Mouse (Mus musculus) neural tube, embryonic 13.5 days (tissue): ENCODE data around the gene Cacna2d4. TPM values are rescaled to one million over a fixed set of nuclear protein-coding genes. Genes with fewer than 3 reads are reported as not detected.
A peak's percentile ranks its signal among the peaks of the same experiment; 100 is the strongest.

Source experiments
- ATAC-seq: fragments of 200-750 bp; cut with Nextera tagmentation; 2 replicates; pipeline ENCODE4 v1.8.0; 2017; ENCODE audit warnings: low read depth, mild to moderate bottlenecking, moderate TSS enrichment, moderate library complexity
- H3K27ac ChIP-seq: fragments of 300-500 bp; sonication (generic); replicated peaks from 2 replicates; pipeline ENCODE4 v1.5.1; 2015; ENCODE audit warnings: moderate library complexity, mild to moderate bottlenecking, inconsistent platforms
- H3K27me3 ChIP-seq: fragments of 300-500 bp; sonication (generic); 2 replicates; pipeline ENCODE4 v1.6.1; 2015; ENCODE audit warnings: mild to moderate bottlenecking, inconsistent platforms
- H3K36me3 ChIP-seq: fragments of 300-500 bp; sonication (generic); 2 replicates; pipeline ENCODE4 v1.6.1; 2015; ENCODE audit warnings: mild to moderate bottlenecking, inconsistent platforms
- H3K4me1 ChIP-seq: fragments of 300-500 bp; sonication (generic); replicated peaks from 2 replicates; pipeline ENCODE4 v1.6.1; 2015; ENCODE audit warnings: inconsistent platforms
- H3K4me2 ChIP-seq: fragments of 300-500 bp; sonication (generic); 2 replicates; pipeline ENCODE4 v1.6.1; 2015; ENCODE audit warnings: inconsistent platforms, mild to moderate bottlenecking, moderate library complexity
- H3K4me3 ChIP-seq: fragments of 300-500 bp; sonication (generic); 2 replicates; pipeline ENCODE4 v1.5.1; 2015; ENCODE audit warnings: mild to moderate bottlenecking, inconsistent platforms
- H3K9ac ChIP-seq: fragments of 300-500 bp; sonication (generic); 2 replicates; pipeline ENCODE4 v1.6.1; 2015; ENCODE audit warnings: moderate library complexity, mild to moderate bottlenecking, inconsistent platforms
- H3K9me3 ChIP-seq: fragments of 300-500 bp; sonication (generic); 2 replicates; pipeline ENCODE4 v1.6.1; 2016; ENCODE audit warnings: inconsistent platforms
- WGBS: fragments of 180-500 bp; shearing (Covaris S2); methylation state at CpG from one replicate; pipeline ENCODE4 v1.1.7; 2015; 5-methylcytosine and 5-hydroxymethylcytosine counted together
- polyA plus RNA-seq: library from polyadenylated mRNA; unstranded; fragments of >200 nt; fragmentation: Nextera tagmentation; extraction: Ambion mirVana; gene quantifications from 2 replicates; pipeline ENCODE4 v1.2.1, GENCODE M21; 2015

Cacna2d4 gene
- polyA plus RNA-seq, 1 experiment from 2014 or later = 0.17 TPM

DNA sequence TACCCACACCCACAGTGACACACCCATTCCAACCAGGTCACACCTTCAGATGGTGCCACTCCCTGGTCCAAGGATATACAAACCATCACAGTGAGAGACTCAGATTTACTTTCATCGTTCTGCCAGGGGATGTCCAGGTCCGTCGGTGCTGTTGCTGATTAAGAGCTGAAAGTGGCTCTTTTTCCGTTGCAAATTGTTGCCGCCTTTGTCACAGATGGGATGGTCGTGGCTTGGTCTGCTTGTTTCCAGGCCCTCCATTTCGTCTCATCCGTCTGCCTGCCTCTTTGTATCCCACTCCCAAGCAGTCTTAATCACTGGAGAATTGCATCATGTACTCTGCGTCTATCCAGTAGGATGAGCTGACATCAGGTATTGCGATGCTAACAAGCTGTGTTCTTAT lies 13.4 kb downstream of the Cacna2d4 start:
- Histone ChIP-seq H3K27ac (no peak overlapping the region), H3K4me3 (no peak overlapping the region), H3K4me1 (no peaks in the 10 kb centered on the region), H3K4me2 (no peak overlapping the region), H3K9me3 (peaks cover 8% of the 10 kb centered on the region; the same call in 1 of the 2 replicates), H3K9ac (no peak overlapping the region), H3K36me3 (no peaks in the 10 kb centered on the region), H3K27me3 (no peaks in the 10 kb centered on the region)
- no peak for ATAC-seq
- WGBS = 89% methylated on average over 10 of the region's 10 CpGs

- H3K36me3 ChIP-seq = no peaks in the 10 kb centered on the region
- 83% methylated on average over 4 of the region's 4 CpGs for WGBS
- no peak overlapping the region for H3K4me2 ChIP-seq
- H3K9me3 ChIP-seq = 0 out of 2 replicates have a peak, but pooled peaks cover 3% of the 10 kb centered on the region
- H3K27ac ChIP-seq = no peak overlapping the region
- no peak overlapping the region for H3K4me3 ChIP-seq
- H3K27me3 ChIP-seq = no peaks in the 10 kb centered on the region
- no peak overlapping the region for H3K9ac ChIP-seq
- ATAC-seq = no peak
- no peaks in the 10 kb centered on the region for H3K4me1 ChIP-seq
These were observed 15.4 kb downstream of the Cacna2d4 start for GRCm38 (mm10) chr6:119251704-119252103.

GRCm38 (mm10) chr6:119276713-119277112 lies 40.4 kb downstream of the Cacna2d4 start:
- Histone ChIP-seq H3K9me3 (no peaks in the 10 kb centered on the region), H3K27me3 (no peaks in the 10 kb centered on the region), H3K27ac (no peak overlapping the region; the same call in 1 of the 2 replicates), H3K4me2 (no peak overlapping the region), H3K4me3 (no peak overlapping the region), H3K9ac (no peak overlapping the region), H3K36me3 (no peaks in the 10 kb centered on the region), H3K4me1 (peaks cover 30% of the 10 kb centered on the region)
- no peak for ATAC-seq
- WGBS = 82% methylated on average over 2 of the region's 2 CpGs

GRCm38 (mm10) chr6:119280761-119281160 lies 44.4 kb downstream of the Cacna2d4 start:
- Histone ChIP-seq H3K27me3 (no peaks in the 10 kb centered on the region), H3K4me1 (peaks cover 30% of the 10 kb centered on the region), H3K27ac (no peak overlapping the region), H3K9me3 (0 out of 2 replicates have a peak, but pooled peaks cover 12% of the 10 kb centered on the region), H3K36me3 (no peaks in the 10 kb centered on the region), H3K9ac (no peak overlapping the region), H3K4me2 (no peak overlapping the region), H3K4me3 (no peak overlapping the region)
- ATAC-seq = no peak
- WGBS = 78% methylated on average over 9 of the region's 9 CpGs

GRCm38 (mm10) chr6:119301310-119301709 lies 65.0 kb downstream of the Cacna2d4 start:
- Histone ChIP-seq H3K4me2 (no peak overlapping the region), H3K4me3 (no peak overlapping the region), H3K36me3 (no peaks in the 10 kb centered on the region), H3K4me1 (no peaks in the 10 kb centered on the region), H3K27ac (no peak overlapping the region), H3K27me3 (no peaks in the 10 kb centered on the region), H3K9me3 (no peaks in the 10 kb centered on the region), H3K9ac (no peak overlapping the region)
- 91% methylated on average over 3 of the region's 3 CpGs for whole genome bisulfite sequencing
- no peak for ATAC-seq

- no peak for ATAC-seq
- no peaks in the 10 kb centered on the region for H3K27me3 ChIP-seq
- H3K4me2 ChIP-seq = no peak overlapping the region
- H3K27ac ChIP-seq = no peak overlapping the region
- no peak overlapping the region for H3K9ac ChIP-seq
- no peak overlapping the region for H3K4me3 ChIP-seq
- 95% methylated on average over 6 of the region's 6 CpGs for WGBS
- 0 out of 2 replicates have a peak, but pooled peaks cover 6% of the 10 kb centered on the region for H3K4me1 ChIP-seq
- no peaks in the 10 kb centered on the region for H3K36me3 ChIP-seq
- no peaks in the 10 kb centered on the region for H3K9me3 ChIP-seq
These were observed 67.0 kb downstream of the Cacna2d4 start for GRCm38 (mm10) chr6:119303331-119303730.

GRCm38 (mm10) chr6:119307867-119308413 lies 71.6 kb downstream of the Cacna2d4 start:
- 54% methylated on average over 10 of the region's 10 CpGs for WGBS
- ATAC-seq = no peak
- H3K4me1 ChIP-seq = peaks cover 8% of the 10 kb centered on the region
- no peak overlapping the region; the same call in 1 of the 2 replicates for H3K27ac ChIP-seq
- H3K9me3 ChIP-seq = no peaks in the 10 kb centered on the region
- H3K4me3 ChIP-seq = no peak overlapping the region
- no peaks in the 10 kb centered on the region for H3K36me3 ChIP-seq
- no peak overlapping the region for H3K9ac ChIP-seq
- no peak overlapping the region for H3K4me2 ChIP-seq
- no peaks in the 10 kb centered on the region for H3K27me3 ChIP-seq

DNA sequence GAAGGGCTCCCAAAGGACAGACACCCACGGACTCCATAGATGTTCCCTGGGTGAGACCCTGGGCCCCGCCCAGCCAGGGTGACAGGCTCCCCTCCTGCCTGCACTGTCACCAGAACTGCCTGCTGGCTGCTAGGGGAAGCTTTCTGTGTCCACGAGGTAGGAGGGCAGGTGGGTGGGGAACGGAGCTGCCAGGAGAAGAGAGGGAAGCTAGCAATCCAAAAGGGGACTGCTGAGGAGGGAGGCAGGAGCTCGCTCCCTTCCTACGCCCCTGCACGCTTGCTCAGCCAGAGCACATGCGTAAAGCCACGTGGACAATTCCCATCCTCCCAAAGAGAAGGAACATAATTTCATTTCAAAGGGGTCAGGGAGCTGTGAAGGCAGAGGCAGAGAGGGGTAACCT lies 73.8 kb downstream of the Cacna2d4 start:
- Histone ChIP-seq H3K9me3 (no peaks in the 10 kb centered on the region), H3K27ac (no peak overlapping the region), H3K9ac (no peak overlapping the region), H3K36me3 (no peaks in the 10 kb centered on the region), H3K27me3 (no peaks in the 10 kb centered on the region), H3K4me3 (no peak overlapping the region), H3K4me2 (no peak overlapping the region), H3K4me1 (peaks cover 30% of the 10 kb centered on the region)
- ATAC-seq = no peak
- WGBS = 67% methylated on average over 9 of the region's 9 CpGs

DNA sequence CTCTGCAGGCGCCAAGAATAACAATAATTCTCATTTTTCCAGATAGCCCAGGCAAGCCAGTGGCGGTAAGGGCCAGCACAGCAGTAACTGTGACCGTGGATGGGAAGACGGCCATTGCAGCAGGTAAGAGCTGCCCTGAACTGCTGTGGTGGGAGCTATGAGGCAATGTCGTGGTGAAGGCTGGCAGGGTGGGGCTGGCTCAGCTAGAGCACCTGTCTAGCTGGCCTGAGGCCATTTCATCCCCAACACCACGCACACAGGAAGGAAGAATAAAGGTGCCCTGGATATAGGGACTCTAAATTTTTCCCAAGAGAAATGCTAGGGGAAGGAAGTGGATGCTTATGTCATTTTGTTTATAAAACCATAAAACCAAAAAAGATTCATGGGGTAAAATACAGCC lies 76.1 kb downstream of the Cacna2d4 start:
- Histone ChIP-seq H3K27me3 (no peaks in the 10 kb centered on the region), H3K4me2 (no peak overlapping the region), H3K4me1 (peaks cover 30% of the 10 kb centered on the region), H3K9me3 (no peaks in the 10 kb centered on the region), H3K4me3 (no peak overlapping the region), H3K9ac (no peak overlapping the region), H3K27ac (no peak overlapping the region), H3K36me3 (no peaks in the 10 kb centered on the region)
- 90% methylated on average over 6 of the region's 6 CpGs for WGBS
- ATAC-seq = no peak

DNA sequence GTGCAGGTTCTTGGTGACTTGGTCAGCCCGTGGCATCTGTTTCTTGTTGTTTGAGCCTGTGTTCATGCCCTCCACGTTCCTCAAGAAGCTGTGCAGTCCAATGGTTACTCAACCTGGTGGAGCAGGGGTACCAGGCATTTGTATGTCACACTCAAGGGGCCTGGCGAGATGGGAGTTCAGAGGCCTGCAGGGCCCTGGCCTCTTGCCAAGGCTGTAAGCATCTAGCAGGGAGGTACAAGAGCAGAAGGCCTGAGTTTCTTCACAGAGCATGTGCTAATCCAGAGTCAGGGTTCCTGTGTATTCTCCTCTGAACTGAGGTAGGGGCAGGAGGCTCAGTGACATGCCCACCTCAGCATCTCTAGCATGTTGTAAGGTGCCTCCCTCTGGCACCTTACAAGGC lies 76.8 kb downstream of the Cacna2d4 start:
- H3K9me3 ChIP-seq = no peaks in the 10 kb centered on the region

DNA sequence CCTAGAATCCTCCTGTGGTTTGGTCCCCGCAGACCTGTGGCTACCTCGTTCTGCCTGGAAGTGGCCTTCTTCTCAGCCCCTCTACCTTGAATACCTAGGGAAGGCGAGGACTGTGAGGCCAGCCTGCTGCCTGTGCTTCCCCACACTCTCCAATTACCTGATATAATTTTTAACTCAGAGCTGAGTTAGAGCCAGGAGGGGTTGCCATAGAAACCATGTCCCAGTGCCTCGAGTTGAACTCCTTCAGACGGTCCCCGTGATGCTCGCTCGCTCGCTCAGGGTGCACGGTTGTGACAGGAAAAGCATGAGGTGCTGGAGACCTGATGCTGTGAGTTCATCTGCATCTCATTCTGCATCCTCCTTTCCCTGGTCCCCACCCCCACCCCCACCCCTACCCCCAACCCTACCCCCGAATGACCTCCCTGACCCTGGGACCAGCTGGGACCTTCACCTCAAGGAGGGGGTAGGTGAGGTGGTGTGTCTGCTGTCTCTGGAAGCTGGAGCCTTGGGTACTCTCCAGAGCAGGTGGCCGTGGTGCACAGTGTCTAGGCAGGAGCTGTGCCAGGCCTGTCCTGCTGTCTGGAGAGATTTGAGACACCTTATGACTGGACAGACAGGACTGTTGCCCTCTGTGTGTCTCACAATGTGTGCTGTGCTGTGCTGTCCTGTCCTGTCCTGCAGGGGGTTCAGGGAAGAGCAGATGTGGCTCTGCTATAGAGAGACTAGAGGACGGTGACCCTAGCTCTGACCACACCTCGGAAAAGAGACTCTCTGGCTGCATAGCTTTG lies 77.5 kb downstream of the Cacna2d4 start:
- no peak overlapping the region for H3K9ac ChIP-seq
- ATAC-seq = peak; percentile 36; the same call in 1 of the 2 replicates
- peaks cover 25% of the 10 kb centered on the region for H3K4me1 ChIP-seq

More for the DNA sequence above, 76.8 kb downstream of the Cacna2d4 start:
- H3K9ac ChIP-seq = no peak overlapping the region
- H3K27ac ChIP-seq = peak overlapping the region; percentile 64
- H3K4me1 ChIP-seq = peaks cover 26% of the 10 kb centered on the region
- H3K36me3 ChIP-seq = no peaks in the 10 kb centered on the region
- ATAC-seq = no peak
- 61% methylated on average over 3 of the region's 3 CpGs for WGBS
- no peaks in the 10 kb centered on the region for H3K27me3 ChIP-seq
- no peak overlapping the region for H3K4me3 ChIP-seq
- no peak overlapping the region for H3K4me2 ChIP-seq

DNA sequence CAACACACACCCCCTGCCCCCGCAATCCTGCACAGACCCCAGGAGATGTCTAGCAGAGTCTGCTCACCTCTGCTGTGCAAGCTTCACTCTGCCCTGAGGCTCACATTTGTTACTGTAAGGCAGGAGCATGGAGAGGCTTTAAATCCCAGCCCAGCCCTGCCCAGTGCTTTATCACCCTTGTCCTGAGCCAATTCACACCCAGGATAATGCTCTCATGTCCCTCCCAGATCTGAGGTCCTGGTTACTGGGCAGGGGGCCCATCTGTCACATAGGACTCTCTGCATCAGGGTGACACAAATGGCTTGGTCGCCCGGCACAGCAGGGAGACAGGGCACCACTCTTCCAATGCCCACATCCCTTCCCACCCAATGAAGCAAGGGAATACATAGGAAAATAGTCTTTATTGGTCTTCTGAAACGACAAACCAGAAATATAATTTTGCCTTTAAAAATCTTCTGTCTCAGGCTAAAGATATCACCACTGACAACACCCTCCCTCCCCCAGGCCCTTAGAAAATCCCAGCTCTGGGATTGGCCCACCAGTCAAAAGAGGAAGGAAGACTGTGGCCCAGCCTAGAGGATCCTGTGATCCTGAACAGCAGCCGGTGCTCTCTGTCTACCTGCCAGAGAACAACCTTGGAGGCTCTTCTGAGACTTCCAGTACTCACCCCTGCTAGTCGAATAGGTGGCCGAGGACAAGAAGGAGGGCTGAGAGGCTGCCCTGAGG lies 78.6 kb downstream of the Cacna2d4 start:
- 64% methylated on average over 7 of the region's 7 CpGs for WGBS
- no peaks in the 10 kb centered on the region for H3K36me3 ChIP-seq
- no peaks in the 10 kb centered on the region for H3K27me3 ChIP-seq
- no peak overlapping the region for H3K9ac ChIP-seq
- no peak overlapping the region for H3K27ac ChIP-seq
- H3K4me2 ChIP-seq = no peak overlapping the region
- no peak for ATAC-seq
- H3K9me3 ChIP-seq = no peaks in the 10 kb centered on the region
- H3K4me1 ChIP-seq = peaks cover 27% of the 10 kb centered on the region
- H3K4me3 ChIP-seq = no peak overlapping the region

More for the DNA sequence above, 77.5 kb downstream of the Cacna2d4 start:
- H3K27me3 ChIP-seq = no peaks in the 10 kb centered on the region
- H3K9me3 ChIP-seq = no peaks in the 10 kb centered on the region
- 51% methylated on average over 14 of the region's 14 CpGs for WGBS
- H3K36me3 ChIP-seq = no peaks in the 10 kb centered on the region
- H3K4me3 ChIP-seq = no peak overlapping the region
- H3K4me2 ChIP-seq = no peak overlapping the region
- peak overlapping the region; percentile 64 for H3K27ac ChIP-seq
